Mouse (Mus musculus): ENCODE results near the gene Olfr130.

- TF ChIP-seq EP300 (IDR thresholded peaks at IDR 0.05; ENCODE audit: low read depth), result no peak
- no peak for TF ChIP-seq CTCF (IDR thresholded peaks at IDR 0.05; ENCODE audit: low read depth)
Observed at GRCm38 (mm10) chr17:38063621-38064020, at the start of gene Olfr130.
